ENCODE assay signal across 9 mouse cellular contexts in genomic region chr6:90534701-90535475, GRCm38 (mm10). TPM values are rescaled to one million over a fixed set of nuclear protein-coding genes. Genes with fewer than 3 reads are reported as not detected.
DNase-seq lines count a peak whose midpoint lies in the region; ATAC-seq lines count a peak whose summit lies in the region.
"Had no signal": no experiment of that assay in that cellular context is flagged by ENCODE, and none has a peak within 500 bp of the region (broad histone marks: within the 10 kb centered on the region; RNA-seq: fewer than 3 reads in every experiment).

No protein-coding gene starts in this region.

- 70% methylated on average over 8 of the region's 8 CpGs for WGBS in neural tube, embryonic 12.5 days

- DNase-seq in neural tube, embryonic 10.5 days (ENCODE audit: extremely low spot score, low spot score): no peak
- DNase-seq in heart, postnatal 14 days: peak; percentile 52 to 65
- DNase-seq in left cerebral cortex, postnatal 25 days (ENCODE audit: low spot score in 2 of 2): peak; percentile 59 to 79
- no peak for DNase-seq in B cell, adult 2 months
- DNase-seq in ovary, adult 18-20 months (ENCODE audit: low spot score): no peak
- DNase-seq in embryo, embryonic 9.5 days (ENCODE audit: extremely low spot score): no peak
- no peak for DNase-seq in kidney, postnatal 10 days

- no peaks in the 10 kb centered on the region for H3K36me3 ChIP-seq in neural tube, embryonic 12.5 days
- H3K36me3 ChIP-seq: embryonic facial prominence, embryonic 15.5 days had no signal

- H3K4me3 ChIP-seq in neural tube, embryonic 12.5 days: no peak overlapping the region
- H3K4me3 ChIP-seq: embryonic facial prominence, embryonic 15.5 days had no signal

- H3K4me2 ChIP-seq in neural tube, embryonic 12.5 days (replicated peaks): no peak overlapping the region
- H3K4me2 ChIP-seq: embryonic facial prominence, embryonic 15.5 days had no signal

- no peaks in the 10 kb centered on the region for H3K4me1 ChIP-seq in neural tube, embryonic 12.5 days
- H3K4me1 ChIP-seq: embryonic facial prominence, embryonic 15.5 days had no signal

- H3K27ac ChIP-seq in neural tube, embryonic 12.5 days: no peak overlapping the region
- H3K27ac ChIP-seq: embryonic facial prominence, embryonic 15.5 days had no signal

- H3K9me3 ChIP-seq in neural tube, embryonic 12.5 days: no peaks in the 10 kb centered on the region
- H3K9me3 ChIP-seq: embryonic facial prominence, embryonic 15.5 days had no signal

- intact Hi-C loops in heart, postnatal 14 days (cut with DNase I): loop anchor here (5.0 to 10.0 kb wide), 2 partner anchors 42 to 850 kb away; no protein-coding TSS in a partner anchor
- intact Hi-C loops in left cerebral cortex, postnatal 25 days (cut with DNase I): loop anchor here (5.0 kb wide), 1 partner anchor 83 kb away; no protein-coding TSS in a partner anchor

- no peak overlapping the region for H3K9ac ChIP-seq in neural tube, embryonic 12.5 days
- H3K9ac ChIP-seq: embryonic facial prominence, embryonic 15.5 days had no signal

- peak; percentile 44; the same call in 1 of the 2 replicates for ATAC-seq in neural tube, embryonic 12.5 days (ENCODE audit: low FRiP score, low read depth)

- H3K27me3 ChIP-seq in neural tube, embryonic 12.5 days (replicated peaks): no peaks in the 10 kb centered on the region
- H3K27me3 ChIP-seq: embryonic facial prominence, embryonic 15.5 days had no signal

RNA-seq across cellular contexts. Expression of gene Aldh1l1, which starts 48.7 kb away (rescaled TPM):
- 9.5 and 9.7 TPM in 2 replicates for polyA plus RNA-seq in neural tube, embryonic 12.5 days (2016; fragmentation: Nextera tagmentation; extraction: Ambion mirVana)
- total RNA-seq in heart, postnatal 14 days (2021): 1 to 10 TPM in 1 of 2 experiments, under 1 TPM in 1; 0.90 to 2.7 TPM
- total RNA-seq in left cerebral cortex, postnatal 25 days (2021): 10 to 100 TPM; 63.5 to 65.8 TPM

Comparison
In these comparisons a context has a peak if more than half of its experiments do, and no peak if none do; other contexts are left out.
1. DNase-seq: peak in heart, postnatal 14 days (2 of 2) and left cerebral cortex, postnatal 25 days (2 of 2); none in neural tube, embryonic 10.5 days (single experiment), B cell, adult 2 months (0 of 2), ovary, adult 18-20 months (single experiment), embryo, embryonic 9.5 days (single experiment) and kidney, postnatal 10 days (single experiment).
2. RNA of gene Aldh1l1, which starts 48.7 kb away (total RNA-seq): 63.5 to 65.8 TPM in left cerebral cortex, postnatal 25 days; 0.90 to 2.7 TPM in heart, postnatal 14 days; every median in the first group is over 10 times any median in the second.